Mouse (Mus musculus) midbrain, embryonic 13.5 days (tissue): ENCODE measurements around the gene Itgb5. TPM values are rescaled to one million over a fixed set of nuclear protein-coding genes. Genes with fewer than 3 reads are reported as not detected.

Experiments used
- ATAC-seq: fragments of 200-750 bp; cut with Nextera tagmentation; 2 replicates; pipeline ENCODE4 v1.8.0; 2017; ENCODE audit warnings: mild to moderate bottlenecking, moderate TSS enrichment, moderate library complexity
- H3K27ac ChIP-seq: fragments of 300-500 bp; sonication (generic); 2 replicates; pipeline ENCODE4 v1.5.1; 2015; ENCODE audit warnings: inconsistent platforms, mild to moderate bottlenecking, moderate library complexity
- H3K27me3 ChIP-seq: fragments of 300-500 bp; sonication (generic); 2 replicates; pipeline ENCODE4 v1.6.1; 2015; ENCODE audit warnings: mild to moderate bottlenecking, inconsistent platforms
- H3K36me3 ChIP-seq: fragments of 300-500 bp; sonication (generic); 2 replicates; pipeline ENCODE4 v1.6.1; 2015; ENCODE audit warnings: mild to moderate bottlenecking, inconsistent platforms
- H3K4me1 ChIP-seq: fragments of 300-500 bp; sonication (generic); replicated peaks from 2 replicates; pipeline ENCODE4 v1.6.1; 2015; ENCODE audit warnings: inconsistent platforms
- H3K4me2 ChIP-seq: fragments of 300-500 bp; sonication (generic); replicated peaks from 2 replicates; pipeline ENCODE4 v1.6.1; 2015; ENCODE audit warnings: moderate library complexity, mild to moderate bottlenecking, inconsistent platforms
- H3K4me3 ChIP-seq: fragments of 300-500 bp; sonication (generic); replicated peaks from 2 replicates; pipeline ENCODE4 v1.5.1; 2015; ENCODE audit warnings: mild to moderate bottlenecking, inconsistent platforms
- H3K9ac ChIP-seq: fragments of 300-500 bp; sonication (generic); replicated peaks from 2 replicates; pipeline ENCODE4 v1.6.1; 2015; ENCODE audit warnings: mild to moderate bottlenecking, inconsistent platforms
- H3K9me3 ChIP-seq: fragments of 300-500 bp; sonication (generic); 2 replicates; pipeline ENCODE4 v1.6.1; 2016; ENCODE audit warnings: mild to moderate bottlenecking, inconsistent platforms
- WGBS: fragments of 180-500 bp; shearing (Covaris S2); methylation state at CpG from one replicate; pipeline ENCODE4 v1.1.7; 2015; 5-methylcytosine and 5-hydroxymethylcytosine counted together
- polyA plus RNA-seq: library from polyadenylated mRNA; unstranded; fragments of >200 nt; fragmentation: Nextera tagmentation; extraction: Ambion mirVana; gene quantifications from 2 replicates; pipeline ENCODE4 v1.2.1, GENCODE M21; 2015

Gene Itgb5
- polyA plus RNA-seq, 1 experiment from 2014 or later, result 10.3 TPM

GRCm38 (mm10) chr16:33922111-33923000 lies 92.9 kb downstream of the Itgb5 start:
- no peak overlapping the region for H3K27ac ChIP-seq
- H3K36me3 ChIP-seq, result no peaks in the 10 kb centered on the region
- 69% methylated on average over 18 of the region's 18 CpGs for WGBS
- ATAC-seq, result peak; percentile 73; the same call in 1 of the 2 replicates
- no peak overlapping the region for H3K4me2 ChIP-seq
- H3K4me3 ChIP-seq, result no peak overlapping the region
- no peaks in the 10 kb centered on the region for H3K9me3 ChIP-seq
- peaks cover 4% of the 10 kb centered on the region for H3K4me1 ChIP-seq
- no peak overlapping the region for H3K9ac ChIP-seq
- no peaks in the 10 kb centered on the region for H3K27me3 ChIP-seq

GRCm38 (mm10) chr16:33923001-33923316 lies 93.5 kb downstream of the Itgb5 start:
- Histone ChIP-seq H3K4me2 (no peak overlapping the region), H3K4me1 (peaks cover 4% of the 10 kb centered on the region), H3K27ac (no peak overlapping the region), H3K4me3 (no peak overlapping the region), H3K9ac (no peak overlapping the region), H3K27me3 (no peaks in the 10 kb centered on the region), H3K36me3 (no peaks in the 10 kb centered on the region), H3K9me3 (no peaks in the 10 kb centered on the region)
- WGBS, result 82% methylated on average over 5 of the region's 5 CpGs
- ATAC-seq, result no peak

GRCm38 (mm10) chr16:33923758-33924157 lies 94.3 kb downstream of the Itgb5 start:
- Histone ChIP-seq H3K27me3 (no peaks in the 10 kb centered on the region), H3K4me2 (no peak overlapping the region), H3K27ac (no peak overlapping the region), H3K9ac (no peak overlapping the region), H3K9me3 (no peaks in the 10 kb centered on the region), H3K4me3 (no peak overlapping the region), H3K4me1 (peaks cover 7% of the 10 kb centered on the region), H3K36me3 (no peaks in the 10 kb centered on the region)
- 93% methylated on average over 8 of the region's 8 CpGs for WGBS
- ATAC-seq, result no peak

GRCm38 (mm10) chr16:33927263-33927824 lies 97.9 kb downstream of the Itgb5 start:
- H3K4me1 ChIP-seq, result 0 out of 2 replicates have a peak, but pooled peaks cover 5% of the 10 kb centered on the region
- no peak overlapping the region for H3K27ac ChIP-seq
- ATAC-seq, result no peak
- no peak overlapping the region for H3K9ac ChIP-seq
- no peaks in the 10 kb centered on the region for H3K36me3 ChIP-seq
- 88% methylated on average over 6 of the region's 6 CpGs for WGBS
- H3K9me3 ChIP-seq, result no peaks in the 10 kb centered on the region
- H3K4me2 ChIP-seq, result no peak overlapping the region
- H3K4me3 ChIP-seq, result no peak overlapping the region
- no peaks in the 10 kb centered on the region for H3K27me3 ChIP-seq

DNA sequence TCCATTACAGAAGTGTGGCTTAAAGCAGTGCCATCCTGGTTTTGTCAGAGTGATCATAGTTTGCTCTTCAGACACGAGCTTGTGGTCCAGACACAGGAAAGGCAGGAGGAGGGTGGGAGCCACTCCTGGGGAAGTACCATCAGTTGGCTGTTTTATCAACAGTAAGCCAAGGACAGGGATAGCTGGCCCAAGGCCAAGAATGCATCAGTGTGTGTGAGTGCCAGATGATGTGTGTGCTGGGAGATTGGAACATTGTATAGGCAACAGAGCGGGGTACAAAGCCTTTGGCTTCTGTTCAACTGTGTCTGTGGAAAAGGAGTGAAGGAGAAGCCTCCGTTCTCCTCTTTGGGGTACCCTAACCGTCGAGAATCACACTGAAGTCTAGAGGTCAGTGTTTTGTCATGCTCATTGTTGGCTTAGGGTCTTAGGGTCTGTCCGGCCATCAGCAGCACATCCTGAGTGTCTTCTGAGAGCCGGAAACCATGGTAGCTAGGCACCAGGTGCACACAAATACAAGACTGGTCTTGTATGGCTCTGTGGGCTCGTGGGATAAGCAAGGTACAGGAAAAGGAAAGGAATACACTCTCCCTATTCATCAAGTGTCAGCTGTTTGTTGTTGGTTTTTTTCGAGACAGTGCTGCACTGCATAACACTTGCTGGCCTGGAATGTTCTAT lies 99.5 kb downstream of the Itgb5 start:
- Histone ChIP-seq H3K9ac (no peak overlapping the region), H3K4me3 (no peak overlapping the region), H3K36me3 (no peaks in the 10 kb centered on the region), H3K9me3 (no peaks in the 10 kb centered on the region), H3K27ac (no peak overlapping the region), H3K4me2 (no peak overlapping the region), H3K4me1 (0 out of 2 replicates have a peak, but pooled peaks cover 5% of the 10 kb centered on the region), H3K27me3 (0 out of 2 replicates have a peak, but pooled peaks cover 4% of the 10 kb centered on the region)
- no peak for ATAC-seq
- 85% methylated on average over 9 of the region's 9 CpGs for WGBS

DNA sequence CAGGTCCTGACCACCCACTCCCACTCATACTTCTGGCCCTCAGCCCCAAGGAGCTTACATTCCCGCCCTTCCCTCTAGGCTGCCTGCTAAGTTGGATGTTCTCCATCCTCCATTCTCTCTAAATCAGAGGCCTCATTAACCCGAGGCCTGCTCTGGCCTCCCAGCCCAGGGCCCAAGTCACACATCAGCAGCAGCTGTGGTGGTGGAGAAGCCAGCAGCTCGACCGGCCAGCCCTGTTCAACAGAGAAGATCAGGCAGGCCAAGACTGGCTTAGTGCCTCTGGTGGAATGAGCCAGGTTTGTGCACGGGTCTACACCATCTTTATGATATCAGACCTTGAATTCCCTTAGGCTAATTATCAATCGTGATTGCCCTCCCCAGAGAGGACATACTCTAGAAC lies 101.3 kb downstream of the Itgb5 start:
- no peak overlapping the region for H3K27ac ChIP-seq
- H3K27me3 ChIP-seq, result 0 out of 2 replicates have a peak, but pooled peaks cover 4% of the 10 kb centered on the region
- no peak overlapping the region for H3K4me3 ChIP-seq
- WGBS, result 90% methylated on average over 6 of the region's 6 CpGs
- H3K9me3 ChIP-seq, result no peaks in the 10 kb centered on the region
- H3K4me1 ChIP-seq, result peaks cover 14% of the 10 kb centered on the region
- H3K4me2 ChIP-seq, result no peak overlapping the region
- no peaks in the 10 kb centered on the region for H3K36me3 ChIP-seq
- no peak overlapping the region for H3K9ac ChIP-seq
- no peak for ATAC-seq

DNA sequence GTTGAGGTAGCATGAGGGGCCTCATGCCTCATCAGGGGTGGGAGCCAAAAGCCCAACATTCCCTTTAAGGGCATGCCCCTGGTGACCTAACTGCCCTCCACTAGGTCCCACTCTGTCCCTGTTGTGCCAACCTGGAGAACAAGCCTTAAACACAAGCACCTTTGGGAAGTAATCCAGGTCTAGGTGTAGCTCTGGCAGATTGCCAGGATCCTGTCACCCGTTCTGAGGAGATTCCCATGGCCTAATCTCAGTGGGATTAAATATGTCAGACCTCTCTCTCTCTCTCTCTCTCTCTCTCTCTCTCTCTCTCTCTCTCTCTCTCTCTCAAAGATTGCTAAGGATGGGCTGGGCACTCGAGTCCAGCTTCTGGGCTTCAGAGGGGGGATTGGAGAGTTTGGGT lies 102.2 kb downstream of the Itgb5 start:
- H3K4me3 ChIP-seq, result no peak overlapping the region
- H3K27ac ChIP-seq, result no peak overlapping the region
- H3K36me3 ChIP-seq, result no peaks in the 10 kb centered on the region
- ATAC-seq, result no peak
- no peak overlapping the region for H3K4me2 ChIP-seq
- H3K9ac ChIP-seq, result no peak overlapping the region
- H3K27me3 ChIP-seq, result 0 out of 2 replicates have a peak, but pooled peaks cover 4% of the 10 kb centered on the region
- WGBS, result 51% methylated on average over 2 of the region's 2 CpGs
- H3K9me3 ChIP-seq, result no peaks in the 10 kb centered on the region
- H3K4me1 ChIP-seq, result peaks cover 14% of the 10 kb centered on the region

DNA sequence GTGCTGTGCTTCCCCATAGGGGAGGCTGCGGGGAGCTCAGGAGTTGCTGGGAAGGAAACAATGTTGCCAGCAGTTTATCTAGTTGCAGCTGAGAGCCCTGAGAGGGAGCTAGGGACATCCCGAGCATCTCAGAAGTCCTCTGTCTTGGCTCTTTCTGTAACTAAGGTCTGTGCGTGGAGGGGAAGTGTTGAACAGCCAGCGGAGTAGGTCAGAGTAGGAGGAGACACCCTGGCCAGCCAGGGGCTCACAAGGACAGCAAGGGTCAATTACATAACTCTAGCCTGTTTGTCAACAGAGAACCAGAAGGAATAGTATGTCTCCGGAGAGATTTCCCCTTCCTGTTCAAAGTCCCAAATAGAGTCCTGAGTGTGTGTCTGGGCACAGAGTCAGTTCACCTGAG lies 102.7 kb downstream of the Itgb5 start:
- H3K4me2 ChIP-seq, result no peak overlapping the region
- no peak for ATAC-seq
- no peaks in the 10 kb centered on the region for H3K36me3 ChIP-seq
- no peaks in the 10 kb centered on the region for H3K9me3 ChIP-seq
- H3K9ac ChIP-seq, result no peak overlapping the region
- no peak overlapping the region for H3K4me3 ChIP-seq
- 0 out of 2 replicates have a peak, but pooled peaks cover 4% of the 10 kb centered on the region for H3K27me3 ChIP-seq
- WGBS, result 53% methylated on average over 5 of the region's 5 CpGs
- H3K27ac ChIP-seq, result no peak overlapping the region
- H3K4me1 ChIP-seq, result peaks cover 14% of the 10 kb centered on the region

GRCm38 (mm10) chr16:33933411-33933810 lies 103.9 kb downstream of the Itgb5 start:
- ATAC-seq, result no peak
- Histone ChIP-seq H3K9ac (no peak overlapping the region), H3K36me3 (no peaks in the 10 kb centered on the region), H3K4me3 (no peak overlapping the region), H3K4me2 (no peak overlapping the region), H3K27me3 (0 out of 2 replicates have a peak, but pooled peaks cover 4% of the 10 kb centered on the region), H3K27ac (no peak overlapping the region), H3K9me3 (no peaks in the 10 kb centered on the region), H3K4me1 (peaks cover 14% of the 10 kb centered on the region)
- WGBS, result 96% methylated on average over 11 of the region's 11 CpGs

DNA sequence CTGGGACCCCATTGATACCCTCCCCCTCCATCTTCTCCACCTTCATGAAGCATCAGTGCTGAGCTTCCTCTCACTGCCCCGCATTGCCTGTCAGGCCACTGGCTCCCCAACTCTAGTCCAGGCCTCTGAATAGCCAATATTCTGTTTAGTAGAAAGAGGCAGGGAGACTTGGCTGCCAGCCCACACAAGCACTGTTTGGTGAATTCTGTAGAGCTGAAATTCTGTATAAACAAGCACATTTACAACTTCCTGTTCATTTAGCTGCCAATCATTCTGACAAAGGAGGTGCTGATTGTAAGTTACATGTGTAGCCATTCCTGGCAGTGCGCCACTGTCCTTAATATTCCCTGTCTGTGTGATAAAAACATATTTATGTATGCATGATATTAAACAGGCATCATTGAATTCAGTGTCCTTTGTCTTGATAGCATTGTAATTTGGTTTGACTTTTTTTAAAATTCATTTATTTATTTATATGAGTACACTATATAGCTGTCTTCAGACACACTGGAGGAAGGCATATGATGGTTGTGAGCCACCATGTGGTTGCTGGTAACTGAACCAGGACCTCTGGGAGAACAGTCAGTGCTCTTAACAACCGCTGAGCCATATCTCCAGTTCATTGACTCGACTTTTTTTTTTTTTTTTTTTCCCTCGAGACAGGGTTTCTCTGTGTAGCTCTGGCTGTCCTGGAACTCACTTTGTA lies 105.4 kb downstream of the Itgb5 start:
- H3K4me3 ChIP-seq, result no peak overlapping the region
- 0 out of 2 replicates have a peak, but pooled peaks cover 4% of the 10 kb centered on the region for H3K27me3 ChIP-seq
- 68% methylated on average over 5 of the region's 5 CpGs for WGBS
- H3K27ac ChIP-seq, result peak overlapping the region; percentile 32; the same call in 1 of the 2 replicates
- H3K9ac ChIP-seq, result 0 out of 2 replicates have a peak overlapping the region, but pooled peaks have one; percentile 8
- no peaks in the 10 kb centered on the region for H3K36me3 ChIP-seq
- peaks cover 9% of the 10 kb centered on the region for H3K4me1 ChIP-seq
- H3K9me3 ChIP-seq, result no peaks in the 10 kb centered on the region
- ATAC-seq, result peak; percentile 55
- no peak overlapping the region for H3K4me2 ChIP-seq

GRCm38 (mm10) chr16:33935407-33935785 lies 105.9 kb downstream of the Itgb5 start:
- Histone ChIP-seq H3K36me3 (no peaks in the 10 kb centered on the region), H3K4me1 (peaks cover 9% of the 10 kb centered on the region), H3K27ac (no peak overlapping the region), H3K4me3 (no peak overlapping the region), H3K9ac (no peak overlapping the region), H3K27me3 (0 out of 2 replicates have a peak, but pooled peaks cover 4% of the 10 kb centered on the region), H3K4me2 (no peak overlapping the region), H3K9me3 (no peaks in the 10 kb centered on the region)
- ATAC-seq, result no peak
- WGBS, result 93% methylated on average over 6 of the region's 6 CpGs
